Mouse (Mus musculus): ENCODE data around the gene Ifitm2.

DNA sequence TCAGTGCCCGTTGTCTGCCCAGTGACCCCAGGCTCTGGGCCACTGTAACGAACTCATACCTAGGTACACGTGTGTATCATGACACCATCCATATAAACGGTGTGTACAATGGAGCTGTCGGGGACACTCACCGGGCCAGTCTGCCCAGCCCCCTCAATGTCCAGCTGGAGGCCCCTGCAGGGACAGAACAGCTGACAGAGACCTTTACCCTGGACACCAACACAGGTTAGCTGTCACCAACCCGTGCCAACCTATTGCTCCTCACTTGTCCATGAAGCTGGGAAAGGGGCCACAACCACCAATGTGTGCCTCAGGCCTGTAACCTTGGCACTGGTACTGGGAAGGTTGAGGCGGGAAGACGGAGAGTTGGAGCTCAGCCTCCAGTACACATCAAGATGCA, 13.4 kb downstream of the Ifitm2 start:
- no peak for TF ChIP-seq CTCF (conservative IDR thresholded peaks at IDR 0.05 in 1 of 2, IDR thresholded peaks at IDR 0.05 in 1 of 2; ENCODE audit: low read depth in 2 of 2, low read length in 2 of 2)
- no peak for TF ChIP-seq ETS1 (conservative IDR thresholded peaks at IDR 0.05; ENCODE audit: low read depth, low read length)
- no peak for TF ChIP-seq POLR2A (IDR thresholded peaks at IDR 0.05; ENCODE audit: low read depth, low read length)
- TF ChIP-seq TCF12 (IDR thresholded peaks at IDR 0.05; ENCODE audit: low read depth, low read length), result no peak
- TF ChIP-seq HCFC1 (IDR thresholded peaks at IDR 0.05; ENCODE audit: low read depth, low read length), result no peak
- TF ChIP-seq JUND (conservative IDR thresholded peaks at IDR 0.05; ENCODE audit: low read depth, low read length), result no peak
- no peak for TF ChIP-seq E2F4 (IDR thresholded peaks at IDR 0.05; ENCODE audit: insufficient replicate concordance, low read depth, low read length)
- TF ChIP-seq MEF2A (IDR thresholded peaks at IDR 0.05; ENCODE audit: borderline replicate concordance, low read depth, low read length), result no peak
